Mouse (Mus musculus) bone marrow, adult 2 months (tissue): Measurements from ENCODE around the gene Dock6. TPM values are rescaled to one million over a fixed set of nuclear protein-coding genes. Genes with fewer than 3 reads are reported as not detected.

Source experiments
- H3K27ac ChIP-seq: fragments of 200-500 bp; 2 replicates; pipeline ENCODE4 v1.5.1; 2012; ENCODE audit warnings: low read depth, mild to moderate bottlenecking, control low read depth, inconsistent platforms, low read length; ENCODE audit not compliant: control insufficient read depth, poor library complexity, insufficient read depth
- H3K4me1 ChIP-seq: fragments of 200-500 bp; 2 replicates; pipeline ENCODE4 v1.6.1; 2011; ENCODE audit warnings: low read length; ENCODE audit not compliant: control insufficient read depth, insufficient read depth
- H3K4me3 ChIP-seq: fragments of 200-500 bp; replicated peaks from 2 replicates; pipeline ENCODE3; 2011; ENCODE audit warnings: mild to moderate bottlenecking, low read depth, low read length, control low read depth; ENCODE audit not compliant: control insufficient read depth
- CTCF ChIP-seq: fragments of 200-500 bp; IDR thresholded peaks from 2 replicates; pipeline ENCODE4 v1.5.1; 2011; ENCODE audit warnings: low read length, control low read depth; ENCODE audit not compliant: control insufficient read depth, insufficient read depth
- POLR2A ChIP-seq: fragments of 200-500 bp; IDR thresholded peaks from 2 replicates; pipeline ENCODE4 v1.6.1; 2011; ENCODE audit warnings: low read depth, mild to moderate bottlenecking, control low read depth, low read length, borderline replicate concordance; ENCODE audit not compliant: control insufficient read depth
- WGBS: fragments of 180-500 bp; shearing (Covaris S2); methylation state at CpG from one replicate; pipeline ENCODE4 v1.1.7; 2018; 5-methylcytosine and 5-hydroxymethylcytosine counted together
- polyA plus RNA-seq: library from polyadenylated mRNA; stranded (reverse); fragments of >200 nt; gene quantifications from 2 replicates; pipeline ENCODE4 v1.2.4, GENCODE M21; 2011; ENCODE audit warnings: low replicate concordance; ENCODE audit not compliant: missing spikeins, insufficient read depth, insufficient read length

The Dock6 gene
- polyA plus RNA-seq, 1 experiment = 7.2 TPM

GRCm38 (mm10) chr9:21750370-21750769 is 102.1 kb downstream of the Dock6 start:
- Histone ChIP-seq H3K27ac (no peak overlapping the region), H3K4me1 (no peaks in the 10 kb centered on the region; the same call in 1 of the 2 replicates), H3K4me3 (no peak overlapping the region)
- 60% methylated on average over 3 of the region's 3 CpGs for WGBS
- TF ChIP-seq POLR2A (no peak), CTCF (no peak)

Other genes with a start within 250 kb of the Dock6 start
- gene Smarca4, start 236.5 kb downstream of the Dock6 start, polyA plus RNA-seq = 45.4 and 66.3 TPM in 2 replicates
- 8.1 and 14.5 TPM in 2 replicates for gene Ldlr, start 129.2 kb downstream of the Dock6 start, polyA plus RNA-seq
- gene Spc24, start 92.3 kb downstream of the Dock6 start, polyA plus RNA-seq = 40.1 and 46.6 TPM in 2 replicates
- 1.4 and 1.7 TPM in 2 replicates for gene Kank2, start 53.9 kb downstream of the Dock6 start, polyA plus RNA-seq
- gene Angptl8, start 17.1 kb downstream of the Dock6 start, polyA plus RNA-seq = not detected in 2 replicates
- 8.5 and 20.9 TPM in 2 replicates for gene Rab3d, start 65.6 kb upstream of the Dock6 start, polyA plus RNA-seq
- not detected in 2 replicates for gene Ccdc159, start 74.8 kb upstream of the Dock6 start, polyA plus RNA-seq
- gene Tmem205, start 74.9 kb upstream of the Dock6 start, polyA plus RNA-seq = 9.2 and 37.4 TPM in 2 replicates
- gene Plppr2, start 84.4 kb upstream of the Dock6 start, polyA plus RNA-seq = 1.4 and 2.1 TPM in 2 replicates
- gene Swsap1, start 103.1 kb upstream of the Dock6 start, polyA plus RNA-seq = 4.2 and 5.7 TPM in 2 replicates
- gene Epor, start 110.9 kb upstream of the Dock6 start, polyA plus RNA-seq = 103 and 152 TPM in 2 replicates
- gene Rgl3, start 136.8 kb upstream of the Dock6 start, polyA plus RNA-seq = 1.6 and 5.0 TPM in 2 replicates
- gene Ccdc151, start 150.0 kb upstream of the Dock6 start, polyA plus RNA-seq = not detected in 2 replicates
- 20.8 and 35.2 TPM in 2 replicates for gene Prkcsh, start 150.2 kb upstream of the Dock6 start, polyA plus RNA-seq
- 1.1 TPM in 1 of 2 replicates, not detected in the other for gene Elavl3, start 199.4 kb upstream of the Dock6 start, polyA plus RNA-seq
- gene Gm49318, start 218.6 kb upstream of the Dock6 start, polyA plus RNA-seq = not detected in 2 replicates
- gene Zfp653, start 218.7 kb upstream of the Dock6 start, polyA plus RNA-seq = 12.8 and 15.3 TPM in 2 replicates
- 10.4 and 18.7 TPM in 2 replicates for gene Ecsit, start 232.8 kb upstream of the Dock6 start, polyA plus RNA-seq
- gene Cnn1, start 246.6 kb upstream of the Dock6 start, polyA plus RNA-seq = not detected in 2 replicates